Mouse (Mus musculus): ENCODE results near the gene Mprip. TPM values are rescaled to one million over a fixed set of nuclear protein-coding genes. Genes with fewer than 3 reads are reported as not detected.

Gene Mprip
- polyA plus RNA-seq, 1 experiment from 2014 or later: 24.6 TPM

DNA sequence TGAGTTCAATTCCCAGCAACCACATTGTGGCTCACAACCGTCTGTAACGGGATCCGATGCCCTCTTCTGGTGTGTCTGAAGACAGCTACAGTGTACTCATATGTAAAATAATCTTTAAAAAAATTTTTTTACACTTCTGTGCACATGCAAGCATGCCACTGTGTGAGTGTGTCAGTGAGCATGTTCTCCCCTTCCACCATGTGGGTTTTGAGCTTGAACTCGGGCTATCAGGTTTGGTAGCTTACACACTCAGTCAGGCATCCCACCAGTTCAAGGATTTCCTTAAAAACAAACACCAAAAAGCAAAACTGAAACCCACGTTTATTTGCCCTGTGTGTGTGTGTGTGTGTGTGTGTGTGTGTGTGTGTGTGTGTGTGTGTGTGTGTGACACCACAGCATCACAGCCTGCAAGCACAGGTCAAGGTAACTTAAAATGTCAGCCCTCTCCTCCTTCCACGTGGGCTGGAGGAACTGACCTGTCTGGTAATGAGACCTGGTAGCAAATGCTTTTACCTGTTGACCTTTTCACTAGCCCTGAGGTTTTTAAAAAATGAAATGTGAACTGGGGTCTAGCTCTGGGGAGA, 154.5 kb downstream of the Mprip start:
- no peaks in the 10 kb centered on the region for H3K27me3 ChIP-seq (ENCODE audit: low read depth, poor library complexity, severe bottlenecking)
- no peak overlapping the region for H3K27ac ChIP-seq (replicated peaks)
- no peaks in the 10 kb centered on the region for H3K9me3 ChIP-seq (replicated peaks)
- no peak for DNase-seq (ENCODE audit: low spot score)
- whole genome bisulfite sequencing: 90% methylated on average over 6 of the region's 6 CpGs
- H3K4me1 ChIP-seq: peaks cover 10% of the 10 kb centered on the region
- H3K36me3 ChIP-seq: peaks cover 53% of the 10 kb centered on the region
- H3K4me3 ChIP-seq: no peak overlapping the region

DNA sequence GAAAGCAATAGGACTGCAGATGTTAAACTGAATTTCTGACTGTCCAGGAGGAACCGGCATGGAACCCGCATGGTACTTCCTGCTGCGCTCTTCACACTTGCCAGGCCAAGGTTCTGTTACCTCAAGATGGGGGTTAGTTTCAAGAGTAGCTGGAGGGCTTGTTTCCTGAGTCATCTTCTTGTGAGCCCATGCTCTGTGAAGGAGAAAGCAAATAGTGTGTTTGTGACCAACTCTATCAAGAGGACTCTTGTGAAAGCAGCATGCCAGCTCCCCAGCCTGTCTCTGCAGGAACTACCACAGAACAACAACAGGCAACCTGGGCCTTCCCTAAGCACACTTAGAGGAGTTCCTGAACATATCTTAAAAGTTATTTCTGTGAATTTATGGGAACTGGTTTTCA, 156.8 kb downstream of the Mprip start:
- DNase-seq (ENCODE audit: low spot score): no peak
- Histone ChIP-seq H3K27ac (replicated peaks) (no peak overlapping the region), H3K36me3 (peaks cover 76% of the 10 kb centered on the region), H3K9me3 (replicated peaks) (no peaks in the 10 kb centered on the region), H3K4me3 (no peak overlapping the region), H3K4me1 (no peaks in the 10 kb centered on the region), H3K27me3 (ENCODE audit: low read depth, poor library complexity, severe bottlenecking) (no peaks in the 10 kb centered on the region)
- 94% methylated on average over 3 of the region's 3 CpGs for WGBS

DNA sequence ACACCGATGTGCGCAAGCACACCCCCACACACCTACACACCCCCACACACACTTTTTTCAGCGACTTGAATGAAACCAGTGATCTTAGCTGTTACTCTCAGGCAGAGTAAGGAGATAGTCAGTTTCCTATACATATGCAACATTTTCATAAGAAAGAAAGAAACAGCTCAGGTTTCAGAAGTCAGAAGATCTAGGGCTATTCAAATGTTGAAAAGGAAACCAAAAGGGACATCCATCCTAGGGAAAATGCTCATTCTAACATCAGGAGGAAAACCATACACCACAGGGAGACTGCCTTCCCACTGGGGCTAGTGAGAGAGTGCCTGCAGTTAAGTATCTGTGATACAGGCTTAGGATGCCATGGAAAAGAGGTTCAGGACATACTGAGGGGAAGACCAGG, 160.5 kb downstream of the Mprip start:
- Histone ChIP-seq H3K27me3 (ENCODE audit: low read depth, poor library complexity, severe bottlenecking) (no peaks in the 10 kb centered on the region), H3K4me1 (no peaks in the 10 kb centered on the region), H3K36me3 (peaks cover 100% of the 10 kb centered on the region), H3K27ac (replicated peaks) (no peak overlapping the region), H3K9me3 (replicated peaks) (no peaks in the 10 kb centered on the region), H3K4me3 (no peak overlapping the region)
- WGBS: 89% methylated on average over 3 of the region's 3 CpGs
- no peak for DNase-seq (ENCODE audit: low spot score)

Other genes with a start within 250 kb of the Mprip start
- 16.2 and 18.1 TPM in 2 replicates for gene Jmjd4, start 211.3 kb upstream of the Mprip start, polyA plus RNA-seq (2016; fragmentation: Nextera tagmentation; extraction: Ambion mirVana)
- gene Snap47, start 210.1 kb upstream of the Mprip start, polyA plus RNA-seq (2016; fragmentation: Nextera tagmentation; extraction: Ambion mirVana): 108 and 127 TPM in 2 replicates
- gene Zfp867, start 188.8 kb upstream of the Mprip start, polyA plus RNA-seq (2016; fragmentation: Nextera tagmentation; extraction: Ambion mirVana): 9.5 and 11.3 TPM in 2 replicates
- 36.4 and 37.7 TPM in 2 replicates for gene Zkscan17, start 134.6 kb upstream of the Mprip start, polyA plus RNA-seq (2016; fragmentation: Nextera tagmentation; extraction: Ambion mirVana)
- gene Nlrp3, start 119.7 kb upstream of the Mprip start, polyA plus RNA-seq (2016; fragmentation: Nextera tagmentation; extraction: Ambion mirVana): 0.09 and 0.14 TPM in 2 replicates
- gene Olfr222, start 85.1 kb upstream of the Mprip start, polyA plus RNA-seq (2016; fragmentation: Nextera tagmentation; extraction: Ambion mirVana): not detected in 2 replicates
- not detected in 2 replicates for gene Olfr223, start 68.0 kb upstream of the Mprip start, polyA plus RNA-seq (2016; fragmentation: Nextera tagmentation; extraction: Ambion mirVana)
- gene Pld6, start 126.3 kb downstream of the Mprip start, polyA plus RNA-seq (2016; fragmentation: Nextera tagmentation; extraction: Ambion mirVana): 2.9 and 3.4 TPM in 2 replicates
- gene Flcn, start 148.7 kb downstream of the Mprip start, polyA plus RNA-seq (2016; fragmentation: Nextera tagmentation; extraction: Ambion mirVana): 31.7 and 32.7 TPM in 2 replicates
- gene Nt5m, start 178.1 kb downstream of the Mprip start, polyA plus RNA-seq (2016; fragmentation: Nextera tagmentation; extraction: Ambion mirVana): 40.9 and 44.4 TPM in 2 replicates
- 249 and 250 TPM in 2 replicates for gene Cops3, start 178.5 kb downstream of the Mprip start, polyA plus RNA-seq (2016; fragmentation: Nextera tagmentation; extraction: Ambion mirVana)

Data from midbrain, embryonic 10.5 days (tissue).